Mouse (Mus musculus) liver, embryonic 14.5 days (tissue): ENCODE data around the gene Pmm2.

Source experiments
- CTCF ChIP-seq: IDR thresholded peaks from 2 replicates; pipeline ENCODE4 v1.5.1; 2016; ENCODE audit warnings: antibody characterized with exemption, low read depth, control low read depth
- EP300 ChIP-seq: IDR thresholded peaks from 2 replicates; pipeline ENCODE4 v1.6.1; 2016; ENCODE audit warnings: antibody characterized with exemption, low read depth

- TF ChIP-seq CTCF (no peak), EP300 (no peak)
Measured at GRCm38 (mm10) chr16:8680470-8680869, 43.0 kb downstream of the Pmm2 start, which contains the start of gene Gm5767.
